Mouse (Mus musculus) heart, embryonic 11.5 days (tissue): Measurements from ENCODE around the gene Ss18l1. TPM values are rescaled to one million over a fixed set of nuclear protein-coding genes. Genes with fewer than 3 reads are reported as not detected.

Source experiments
- ATAC-seq: fragments of 200-750 bp; cut with Nextera tagmentation; replicated peaks from 2 replicates; pipeline ENCODE4 v1.8.0; 2017; ENCODE audit warnings: moderate library complexity; ENCODE audit not compliant: insufficient number of reproducible peaks, low FRiP score, low TSS enrichment
- H3K27ac ChIP-seq: fragments of 300-500 bp; sonication (generic); 2 replicates; pipeline ENCODE4 v1.5.1; 2014; ENCODE audit warnings: mild to moderate bottlenecking, low read depth, low read length
- H3K27me3 ChIP-seq: fragments of 300-500 bp; sonication (generic); 2 replicates; pipeline ENCODE4 v1.6.1; 2014; ENCODE audit warnings: mild to moderate bottlenecking, low read length, mixed read lengths; ENCODE audit not compliant: control insufficient read depth, insufficient read depth
- H3K36me3 ChIP-seq: fragments of 300-500 bp; sonication (generic); 2 replicates; pipeline ENCODE4 v1.6.1; 2014; ENCODE audit warnings: mild to moderate bottlenecking, low read length, moderate library complexity, mixed read lengths; ENCODE audit not compliant: control insufficient read depth, insufficient read depth
- H3K4me1 ChIP-seq: fragments of 300-500 bp; sonication (generic); 2 replicates; pipeline ENCODE4 v1.6.1; 2014; ENCODE audit warnings: low read length; ENCODE audit not compliant: control insufficient read depth, insufficient read depth
- H3K4me2 ChIP-seq: fragments of 300-500 bp; sonication (generic); 2 replicates; pipeline ENCODE4 v1.6.1; 2014; ENCODE audit warnings: mild to moderate bottlenecking, moderate library complexity
- H3K4me3 ChIP-seq: fragments of 300-500 bp; sonication (generic); 2 replicates; pipeline ENCODE4 v1.5.1; 2014; ENCODE audit warnings: low read depth, low read length
- H3K9ac ChIP-seq: fragments of 300-500 bp; sonication (generic); 2 replicates; pipeline ENCODE4 v1.6.1; 2014; ENCODE audit warnings: mild to moderate bottlenecking, low read depth, low read length, moderate library complexity
- H3K9me3 ChIP-seq: fragments of 300-500 bp; sonication (generic); replicated peaks from 2 replicates; pipeline ENCODE4 v1.6.1; 2016; ENCODE audit warnings: low read length; ENCODE audit not compliant: control insufficient read depth
- WGBS: fragments of 180-500 bp; shearing (Covaris S2); extraction: QIAGEN DNeasy Blood & Tissue Kit; methylation state at CpG from one replicate; pipeline ENCODE4 v1.1.7; 2014; ENCODE audit not compliant: insufficient replicate concordance; 5-methylcytosine and 5-hydroxymethylcytosine counted together
- polyA plus RNA-seq: library from polyadenylated mRNA; unstranded; fragments of >200 nt; fragmentation: Nextera tagmentation; extraction: Ambion mirVana; gene quantifications from 2 replicates; pipeline ENCODE4 v1.2.1, GENCODE M21; 2014

Gene Ss18l1
- polyA plus RNA-seq, 1 experiment from 2014 or later, result 2.3 TPM

GRCm38 (mm10) chr2:180115279-180115678 lies 73.0 kb downstream of the Ss18l1 start:
- no peaks in the 10 kb centered on the region for H3K27me3 ChIP-seq
- no peak overlapping the region for H3K4me3 ChIP-seq
- WGBS, result 18% methylated on average over 6 of the region's 6 CpGs
- H3K4me1 ChIP-seq, result peaks cover 34% of the 10 kb centered on the region
- no peaks in the 10 kb centered on the region for H3K9me3 ChIP-seq
- no peak for ATAC-seq
- H3K27ac ChIP-seq, result peak overlapping the region; percentile 7; the same call in 1 of the 2 replicates
- H3K4me2 ChIP-seq, result no peak overlapping the region
- no peak overlapping the region for H3K9ac ChIP-seq
- H3K36me3 ChIP-seq, result no peaks in the 10 kb centered on the region

GRCm38 (mm10) chr2:180116081-180116493 lies 73.8 kb downstream of the Ss18l1 start:
- no peak overlapping the region for H3K9ac ChIP-seq
- H3K9me3 ChIP-seq, result no peaks in the 10 kb centered on the region
- no peak for ATAC-seq
- no peak overlapping the region for H3K4me2 ChIP-seq
- H3K4me1 ChIP-seq, result peaks cover 34% of the 10 kb centered on the region
- H3K27ac ChIP-seq, result no peak overlapping the region
- no peak overlapping the region for H3K4me3 ChIP-seq
- no peaks in the 10 kb centered on the region for H3K36me3 ChIP-seq
- 48% methylated on average over 10 of the region's 10 CpGs for WGBS
- no peaks in the 10 kb centered on the region for H3K27me3 ChIP-seq

GRCm38 (mm10) chr2:180116741-180117484 lies 74.6 kb downstream of the Ss18l1 start:
- Histone ChIP-seq H3K27me3 (no peaks in the 10 kb centered on the region), H3K9me3 (no peaks in the 10 kb centered on the region), H3K36me3 (no peaks in the 10 kb centered on the region), H3K27ac (no peak overlapping the region), H3K4me2 (no peak overlapping the region), H3K4me3 (no peak overlapping the region), H3K4me1 (peaks cover 34% of the 10 kb centered on the region), H3K9ac (no peak overlapping the region)
- WGBS, result 75% methylated on average over 8 of the region's 8 CpGs
- ATAC-seq, result no peak

GRCm38 (mm10) chr2:180117485-180118194 lies 75.3 kb downstream of the Ss18l1 start:
- peaks cover 34% of the 10 kb centered on the region for H3K4me1 ChIP-seq
- 0 out of 2 replicates have a peak overlapping the region, but pooled peaks have one; percentile 9 for H3K4me2 ChIP-seq
- H3K9me3 ChIP-seq, result no peaks in the 10 kb centered on the region
- no peak overlapping the region for H3K4me3 ChIP-seq
- no peaks in the 10 kb centered on the region for H3K27me3 ChIP-seq
- no peak overlapping the region for H3K27ac ChIP-seq
- ATAC-seq, result no peak
- 9% methylated on average over 13 of the region's 13 CpGs for WGBS
- H3K36me3 ChIP-seq, result no peaks in the 10 kb centered on the region
- no peak overlapping the region for H3K9ac ChIP-seq

- Histone ChIP-seq H3K9me3 (no peaks in the 10 kb centered on the region), H3K4me2 (peak within 1 kb of the TSS; percentile 91), H3K4me1 (peaks cover 34% of the 10 kb centered on the region), H3K27me3 (no peaks in the 10 kb centered on the region), H3K4me3 (peak within 1 kb of the TSS; percentile 79), H3K27ac (peak within 1 kb of the TSS; percentile 70), H3K9ac (peak within 1 kb of the TSS; percentile 84), H3K36me3 (no peaks in the 10 kb centered on the region)
- ATAC-seq, result peak; percentile 98
- under 1% methylated on average over 52 of the region's 55 CpGs for WGBS
Observed at GRCm38 (mm10) chr2:180118661-180119438, 76.5 kb downstream of the Ss18l1 start, which contains the start of gene Osbpl2. Gene Osbpl2 (plus strand): TSS chr2:180119306.

Other genes starting within 250 kb of the Ss18l1 start
- 3.3 and 4.2 TPM in 2 replicates for gene Taf4, start 65.9 kb upstream of the Ss18l1 start, polyA plus RNA-seq
- 3.9 and 4.3 TPM in 2 replicates for gene Lsm14b, start 17.5 kb upstream of the Ss18l1 start, polyA plus RNA-seq
- 495 and 521 TPM in 2 replicates for gene Psma7, start 76 bp upstream of the Ss18l1 start, polyA plus RNA-seq
- 24.6 and 27.3 TPM in 2 replicates for gene Mtg2, start 28.1 kb downstream of the Ss18l1 start, polyA plus RNA-seq
- gene Hrh3, start 62.0 kb downstream of the Ss18l1 start, polyA plus RNA-seq, result not detected in 2 replicates
- 33.4 and 36.1 TPM in 2 replicates for gene Osbpl2, start 76.8 kb downstream of the Ss18l1 start, polyA plus RNA-seq
- 121 and 126 TPM in 2 replicates for gene Adrm1, start 129.0 kb downstream of the Ss18l1 start, polyA plus RNA-seq
- gene Lama5, start 183.3 kb downstream of the Ss18l1 start, polyA plus RNA-seq, result 24.0 and 27.5 TPM in 2 replicates
- gene Rps21, start 214.9 kb downstream of the Ss18l1 start, polyA plus RNA-seq, result 347 and 390 TPM in 2 replicates
- gene Cables2, start 231.0 kb downstream of the Ss18l1 start, polyA plus RNA-seq, result 11.8 TPM in 2 replicates
- gene Rbbp8nl, start 247.4 kb downstream of the Ss18l1 start, polyA plus RNA-seq, result 0.10 TPM in 1 of 2 replicates, not detected in the other